Mouse (Mus musculus): ENCODE results near the gene Idua.

GRCm38 (mm10) chr5:108727425-108727824 is 67.3 kb downstream of the Idua start:
- TF ChIP-seq MYOD1 (IDR thresholded peaks at IDR 0.05; ENCODE audit: control insufficient read depth in 1 of 3, insufficient read length in 2 of 3, low read depth in 2 of 3), result no peak
- no peak for TF ChIP-seq E2F4 (IDR thresholded peaks at IDR 0.05; ENCODE audit: insufficient read depth)
- TF ChIP-seq POLR2A (IDR thresholded peaks at IDR 0.05; ENCODE audit: insufficient read length, low read depth), result no peak
- no peak for TF ChIP-seq MAX (IDR thresholded peaks at IDR 0.05; ENCODE audit: low read depth)
- no peak for TF ChIP-seq TCF12 (IDR thresholded peaks at IDR 0.05; ENCODE audit: insufficient read depth, poor library complexity, severe bottlenecking)
- no peak for TF ChIP-seq CEBPB (IDR thresholded peaks at IDR 0.05; ENCODE audit: insufficient read depth, poor library complexity, severe bottlenecking)
- TF ChIP-seq POLR2AphosphoS2 (IDR thresholded peaks at IDR 0.05; ENCODE audit: insufficient read length, low read depth), result no peak
- TF ChIP-seq MYOG (IDR thresholded peaks at IDR 0.05; ENCODE audit: control insufficient read depth in 1 of 3, insufficient read depth in 1 of 3, insufficient read length in 2 of 3, low read depth in 2 of 3), result no peak
- TF ChIP-seq USF1 (IDR thresholded peaks at IDR 0.05; ENCODE audit: low read depth), result no peak
- no peak for TF ChIP-seq REST (IDR thresholded peaks at IDR 0.05; ENCODE audit: insufficient read depth, insufficient read length)
- TF ChIP-seq SRF (IDR thresholded peaks at IDR 0.05; ENCODE audit: control insufficient read depth, insufficient read length, low read depth), result no peak
- TF ChIP-seq TCF3 (IDR thresholded peaks at IDR 0.05; ENCODE audit: insufficient read length, low read depth), result no peak

All from myocyte (in vitro differentiated cells).